Mouse (Mus musculus) midbrain, embryonic 16.5 days (tissue): ENCODE data around the gene Serpinf1. TPM values are rescaled to one million over a fixed set of nuclear protein-coding genes. Genes with fewer than 3 reads are reported as not detected.

ENCODE experiments used
- ATAC-seq: fragments of 200-750 bp; cut with Nextera tagmentation; 2 replicates; pipeline ENCODE4 v1.8.0; 2017; ENCODE audit warnings: moderate TSS enrichment
- H3K27ac ChIP-seq: fragments of 300-500 bp; sonication (generic); 2 replicates; pipeline ENCODE4 v1.5.1; 2014; ENCODE audit warnings: mild to moderate bottlenecking, low read length, mixed read lengths
- H3K27me3 ChIP-seq: fragments of 300-500 bp; sonication (generic); 2 replicates; pipeline ENCODE4 v1.6.1; 2014; ENCODE audit warnings: low read depth, low read length, mixed read lengths; ENCODE audit not compliant: control insufficient read depth, insufficient read depth
- H3K36me3 ChIP-seq: fragments of 300-500 bp; sonication (generic); 2 replicates; pipeline ENCODE4 v1.6.1; 2014; ENCODE audit warnings: mild to moderate bottlenecking, low read length, moderate library complexity, mixed read lengths; ENCODE audit not compliant: control insufficient read depth, insufficient read depth
- H3K4me1 ChIP-seq: fragments of 300-500 bp; sonication (generic); 2 replicates; pipeline ENCODE4 v1.6.1; 2014; ENCODE audit warnings: mild to moderate bottlenecking, low read length, mixed read lengths; ENCODE audit not compliant: control insufficient read depth, insufficient read depth
- H3K4me2 ChIP-seq: fragments of 300-500 bp; sonication (generic); 2 replicates; pipeline ENCODE4 v1.6.1; 2014; ENCODE audit warnings: mild to moderate bottlenecking, low read length, mixed read lengths
- H3K4me3 ChIP-seq: fragments of 300-500 bp; sonication (generic); 2 replicates; pipeline ENCODE4 v1.5.1; 2014; ENCODE audit warnings: low read depth, mild to moderate bottlenecking, low read length, moderate library complexity, mixed read lengths
- H3K9ac ChIP-seq: fragments of 300-500 bp; sonication (generic); 2 replicates; pipeline ENCODE4 v1.6.1; 2014; ENCODE audit warnings: low read depth, low read length, mixed read lengths
- H3K9me3 ChIP-seq: fragments of 300-500 bp; sonication (generic); replicated peaks from 2 replicates; pipeline ENCODE4 v1.6.1; 2014; ENCODE audit warnings: mild to moderate bottlenecking, low read length, mixed read lengths; ENCODE audit not compliant: control insufficient read depth, poor library complexity, severe bottlenecking
- WGBS: fragments of 180-500 bp; shearing (Covaris S2); extraction: QIAGEN DNeasy Blood & Tissue Kit; methylation state at CpG from one replicate; pipeline ENCODE4 v1.1.7; 2014; 5-methylcytosine and 5-hydroxymethylcytosine counted together
- polyA plus RNA-seq: library from polyadenylated mRNA; unstranded; fragments of >200 nt; fragmentation: Nextera tagmentation; extraction: Ambion mirVana; gene quantifications from 2 replicates; pipeline ENCODE4 v1.2.1, GENCODE M21; 2015

The Serpinf1 gene
- polyA plus RNA-seq, 1 experiment from 2014 or later: 31.8 TPM

- WGBS: 80% methylated on average over 4 of the region's 4 CpGs
- ATAC-seq: no peak
Observed at GRCm38 (mm10) chr11:75463624-75464023, 41.1 kb upstream of the Serpinf1 start.

GRCm38 (mm10) chr11:75462865-75463336 is 40.4 kb upstream of the Serpinf1 start:
- WGBS: 5% methylated on average over 9 of the region's 9 CpGs
- no peak for ATAC-seq
- H3K4me2 ChIP-seq: peak overlapping the region; percentile 99
- peaks cover 11% of the 10 kb centered on the region for H3K36me3 ChIP-seq
- H3K4me1 ChIP-seq: peaks cover 25% of the 10 kb centered on the region
- H3K9me3 ChIP-seq: no peaks in the 10 kb centered on the region
- no peak overlapping the region for H3K27ac ChIP-seq
- peak overlapping the region; percentile 88 for H3K4me3 ChIP-seq
- peaks cover 2% of the 10 kb centered on the region for H3K27me3 ChIP-seq
- no peak overlapping the region for H3K9ac ChIP-seq

More at GRCm38 (mm10) chr11:75463624-75464023, 41.1 kb upstream of the Serpinf1 start:
- Histone ChIP-seq H3K9ac (no peak overlapping the region), H3K36me3 (peaks cover 11% of the 10 kb centered on the region), H3K4me1 (peaks cover 27% of the 10 kb centered on the region), H3K27me3 (peaks cover 5% of the 10 kb centered on the region), H3K27ac (no peak overlapping the region), H3K4me2 (no peak overlapping the region), H3K9me3 (no peaks in the 10 kb centered on the region), H3K4me3 (no peak overlapping the region)

GRCm38 (mm10) chr11:75462253-75462783 is 39.8 kb upstream of the Serpinf1 start:
- H3K4me3 ChIP-seq: peak overlapping the region; percentile 88
- no peak for ATAC-seq
- H3K27me3 ChIP-seq: peaks cover 2% of the 10 kb centered on the region; the same call in 1 of the 2 replicates
- peaks cover 11% of the 10 kb centered on the region for H3K36me3 ChIP-seq
- peak overlapping the region; percentile 79 for H3K9ac ChIP-seq
- H3K27ac ChIP-seq: no peak overlapping the region; the same call in 1 of the 2 replicates
- no peaks in the 10 kb centered on the region for H3K9me3 ChIP-seq
- H3K4me1 ChIP-seq: peaks cover 23% of the 10 kb centered on the region
- WGBS: 5% methylated on average over 12 of the region's 16 CpGs
- H3K4me2 ChIP-seq: peak overlapping the region; percentile 99

GRCm38 (mm10) chr11:75461743-75462252 is 39.3 kb upstream of the Serpinf1 start:
- Histone ChIP-seq H3K36me3 (peaks cover 11% of the 10 kb centered on the region), H3K9me3 (no peaks in the 10 kb centered on the region), H3K27me3 (peaks cover 2% of the 10 kb centered on the region; the same call in 1 of the 2 replicates), H3K27ac (peak overlapping the region; percentile 59), H3K4me2 (peak overlapping the region; percentile 99), H3K9ac (peak overlapping the region; percentile 79), H3K4me3 (peak overlapping the region; percentile 88), H3K4me1 (peaks cover 23% of the 10 kb centered on the region)
- 1% methylated on average over 28 of the region's 30 CpGs for WGBS
- peak; percentile 49 for ATAC-seq

- Histone ChIP-seq H3K9me3 (no peaks in the 10 kb centered on the region), H3K36me3 (peaks cover 11% of the 10 kb centered on the region), H3K9ac (peak within 1 kb of the TSS; percentile 79), H3K27ac (peak within 1 kb of the TSS; percentile 79), H3K27me3 (peaks cover 2% of the 10 kb centered on the region; the same call in 1 of the 2 replicates), H3K4me1 (peaks cover 23% of the 10 kb centered on the region), H3K4me3 (peak within 1 kb of the TSS; percentile 88), H3K4me2 (peak within 1 kb of the TSS; percentile 99)
- WGBS: under 1% methylated on average over 46 of the region's 46 CpGs
- peak; percentile 96 for ATAC-seq
Observed at GRCm38 (mm10) chr11:75460844-75461742, 38.6 kb upstream of the Serpinf1 start, which contains the start of gene Tlcd2. Gene Tlcd2, plus strand, starts transcription at chr11:75461715.

GRCm38 (mm10) chr11:75460103-75460843 is 37.8 kb upstream of the Serpinf1 start:
- H3K4me2 ChIP-seq: peak overlapping the region; percentile 66
- ATAC-seq: no peak
- H3K36me3 ChIP-seq: peaks cover 5% of the 10 kb centered on the region
- 2% methylated on average over 19 of the region's 19 CpGs for WGBS
- H3K9me3 ChIP-seq: no peaks in the 10 kb centered on the region
- H3K4me1 ChIP-seq: peaks cover 23% of the 10 kb centered on the region
- peak overlapping the region; percentile 88 for H3K4me3 ChIP-seq
- peak overlapping the region; percentile 79 for H3K27ac ChIP-seq
- peaks cover 2% of the 10 kb centered on the region; the same call in 1 of the 2 replicates for H3K27me3 ChIP-seq
- H3K9ac ChIP-seq: peak overlapping the region; percentile 52; the same call in 1 of the 2 replicates

GRCm38 (mm10) chr11:75459751-75460102 is 37.2 kb upstream of the Serpinf1 start:
- no peak overlapping the region; the same call in 1 of the 2 replicates for H3K4me3 ChIP-seq
- peak overlapping the region; percentile 66 for H3K4me2 ChIP-seq
- H3K36me3 ChIP-seq: no peaks in the 10 kb centered on the region
- 30% methylated on average over 5 of the region's 5 CpGs for WGBS
- ATAC-seq: no peak
- peaks cover 28% of the 10 kb centered on the region for H3K4me1 ChIP-seq
- H3K27me3 ChIP-seq: peaks cover 2% of the 10 kb centered on the region; the same call in 1 of the 2 replicates
- H3K9ac ChIP-seq: no peak overlapping the region
- peak overlapping the region; percentile 79; the same call in 1 of the 2 replicates for H3K27ac ChIP-seq
- H3K9me3 ChIP-seq: no peaks in the 10 kb centered on the region

GRCm38 (mm10) chr11:75459141-75459711 is 36.7 kb upstream of the Serpinf1 start:
- WGBS: 81% methylated on average over 5 of the region's 5 CpGs
- H3K9me3 ChIP-seq: no peaks in the 10 kb centered on the region
- no peak overlapping the region for H3K4me3 ChIP-seq
- peaks cover 28% of the 10 kb centered on the region for H3K4me1 ChIP-seq
- H3K36me3 ChIP-seq: no peaks in the 10 kb centered on the region
- no peak overlapping the region for H3K27ac ChIP-seq
- H3K4me2 ChIP-seq: no peak overlapping the region
- H3K9ac ChIP-seq: no peak overlapping the region
- peaks cover 2% of the 10 kb centered on the region; the same call in 1 of the 2 replicates for H3K27me3 ChIP-seq
- ATAC-seq: no peak
